Mouse (Mus musculus): ENCODE results near the gene Ddx60.

DNA sequence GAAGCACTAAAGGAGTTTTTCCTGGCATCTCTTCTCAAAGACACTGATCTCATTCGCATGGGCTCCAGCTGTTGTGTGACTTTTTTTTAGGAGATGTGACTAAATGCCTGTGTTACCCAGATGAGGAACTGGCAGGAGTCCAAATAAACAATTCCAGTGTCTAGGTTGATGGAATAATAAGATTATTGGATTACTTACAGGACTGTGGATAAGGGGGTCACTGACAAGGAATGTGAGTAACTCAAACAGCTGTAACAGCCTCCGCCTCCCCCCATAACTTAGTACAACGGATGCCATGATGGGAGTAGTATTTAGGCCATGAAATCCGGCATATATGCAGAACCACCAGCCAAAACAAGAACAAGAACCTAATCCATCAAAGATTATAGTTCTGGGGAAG is 10.6 kb upstream of the Ddx60 start:
- no peak for TF ChIP-seq POLR2A (IDR thresholded peaks at IDR 0.05; ENCODE audit: borderline replicate concordance, extremely low read depth, low read depth, low read length)
- TF ChIP-seq CTCF (IDR thresholded peaks at IDR 0.05; ENCODE audit: insufficient read depth, low read length): no peak
